Mouse (Mus musculus) heart, adult 2 months (tissue): Measurements from ENCODE around the gene Bmper. TPM values are rescaled to one million over a fixed set of nuclear protein-coding genes. Genes with fewer than 3 reads are reported as not detected.
A peak's percentile ranks its signal among the peaks of the same experiment; 100 is the strongest.

ENCODE experiments used
- DNase-seq, 2 experiments: peaks; one replicate each; pipeline ENCODE4 v3.0.0; 2021
- H3K27ac ChIP-seq: fragments of 200-600 bp; 2 replicates; pipeline ENCODE4 v1.8.1; 2022
- H3K27me3 ChIP-seq: fragments of 200-500 bp; 2 replicates; pipeline ENCODE4 v1.6.1; 2012; ENCODE audit warnings: mild to moderate bottlenecking, low read length, inconsistent platforms, mixed read lengths; ENCODE audit not compliant: control insufficient read depth, insufficient read depth
- H3K36me3 ChIP-seq: fragments of 200-500 bp; 2 replicates; pipeline ENCODE4 v1.6.1; 2012; ENCODE audit warnings: low read length, inconsistent platforms; ENCODE audit not compliant: control insufficient read depth, insufficient read depth
- H3K4me1 ChIP-seq: fragments of 200-500 bp; 2 replicates; pipeline ENCODE4 v1.6.1; 2011; ENCODE audit warnings: low read length; ENCODE audit not compliant: control insufficient read depth, insufficient read depth
- H3K4me3 ChIP-seq: fragments of 200-600 bp; 2 replicates; pipeline ENCODE4 v1.8.1; 2022
- H3K79me2 ChIP-seq: fragments of 200-500 bp; replicated peaks from 2 replicates; pipeline ENCODE4 v1.6.1; 2012; ENCODE audit warnings: mild to moderate bottlenecking, inconsistent platforms, low read length, moderate library complexity, mixed read lengths; ENCODE audit not compliant: control insufficient read depth, insufficient read depth
- H3K9ac ChIP-seq: fragments of 200-500 bp; 2 replicates; pipeline ENCODE4 v1.6.1; 2012; ENCODE audit warnings: low read depth, mild to moderate bottlenecking, control low read depth, inconsistent platforms, low read length, mixed read lengths
- CTCF ChIP-seq: fragments of 200-600 bp; IDR thresholded peaks from 2 replicates; pipeline ENCODE4 v1.8.1; 2022; ENCODE audit warnings: antibody characterized with exemption, mild to moderate bottlenecking, moderate library complexity
- EP300 ChIP-seq: fragments of 200-500 bp; IDR thresholded peaks from 2 replicates; pipeline ENCODE4 v1.6.1; 2011; ENCODE audit warnings: low read depth, low read length, control low read depth; ENCODE audit not compliant: insufficient read depth
- POLR2A ChIP-seq: fragments of 200-500 bp; IDR thresholded peaks from 2 replicates; pipeline ENCODE4 v1.6.1; 2011; ENCODE audit warnings: mild to moderate bottlenecking, low read depth, low read length, control low read depth; ENCODE audit not compliant: insufficient read depth
- WGBS: fragments of 180-500 bp; shearing (Covaris S2); methylation state at CpG from one replicate; pipeline ENCODE4 v1.1.7; 2018; 5-methylcytosine and 5-hydroxymethylcytosine counted together
- intact Hi-C: fragments of 180-260 bp; cut with DNase I; formaldehyde crosslinking; loops from one replicate; pipeline ENCODE4 v1.15.1; 2025
- polyA plus RNA-seq: library from polyadenylated mRNA; depleted of rRNA; stranded (reverse); fragments of >200 nt; gene quantifications from 2 replicates; pipeline ENCODE4 v1.2.3, GENCODE M21; 2012
- total RNA-seq, 2 experiments: library from RNA; stranded (reverse); gene quantifications; 2 replicates each; pipeline ENCODE4 v1.2.3; 2021

The Bmper gene
- total and polyA plus RNA-seq, 3 experiments, result 1.9 to 4.3 (median 2.6) TPM

- no peak for DNase-seq
- WGBS, result 71% methylated on average over 5 of the region's 5 CpGs
- H3K36me3 ChIP-seq, result no peaks in the 10 kb centered on the region
Measured at GRCm38 (mm10) chr9:23486725-23487378, 264.0 kb downstream of the Bmper start.

GRCm38 (mm10) chr9:23488265-23488664 is 265.4 kb downstream of the Bmper start:
- Histone ChIP-seq H3K36me3 (no peaks in the 10 kb centered on the region), H3K79me2 (no peaks in the 10 kb centered on the region), H3K27ac (no peak overlapping the region), H3K4me3 (no peak overlapping the region), H3K9ac (no peak overlapping the region), H3K4me1 (no peaks in the 10 kb centered on the region), H3K27me3 (no peaks in the 10 kb centered on the region)
- intact Hi-C loops, result no loop called here
- WGBS, result 86% methylated on average over 5 of the region's 5 CpGs
- TF ChIP-seq POLR2A (no peak), CTCF (no peak), EP300 (no peak)
- no peak for DNase-seq

More at GRCm38 (mm10) chr9:23486725-23487378, 264.0 kb downstream of the Bmper start:
- Histone ChIP-seq H3K4me3 (no peak overlapping the region), H3K79me2 (no peaks in the 10 kb centered on the region), H3K4me1 (no peaks in the 10 kb centered on the region), H3K27me3 (no peaks in the 10 kb centered on the region), H3K27ac (no peak overlapping the region), H3K9ac (no peak overlapping the region)
- TF ChIP-seq POLR2A (no peak), CTCF (no peak), EP300 (no peak)
- intact Hi-C loops, result no loop called here

- H3K27ac ChIP-seq, result no peak overlapping the region
- TF ChIP-seq POLR2A (no peak), CTCF (no peak), EP300 (no peak)
- DNase-seq, result no peak
- intact Hi-C loops, result no loop called here
- no peaks in the 10 kb centered on the region for H3K79me2 ChIP-seq
- H3K9ac ChIP-seq, result no peak overlapping the region
- H3K4me1 ChIP-seq, result peaks cover 2% of the 10 kb centered on the region; the same call in 1 of the 2 replicates
- no peak overlapping the region for H3K4me3 ChIP-seq
- H3K27me3 ChIP-seq, result no peaks in the 10 kb centered on the region
- no peaks in the 10 kb centered on the region for H3K36me3 ChIP-seq
- 34% methylated on average over 4 of the region's 4 CpGs for WGBS
Measured at GRCm38 (mm10) chr9:23495400-23495799, 272.5 kb downstream of the Bmper start.

- H3K79me2 ChIP-seq, result no peaks in the 10 kb centered on the region
- intact Hi-C loops, result no loop called here
- H3K9ac ChIP-seq, result no peak overlapping the region
- no peak overlapping the region for H3K27ac ChIP-seq
- H3K36me3 ChIP-seq, result no peaks in the 10 kb centered on the region
- 38% methylated on average over 3 of the region's 3 CpGs for WGBS
- no peaks in the 10 kb centered on the region for H3K27me3 ChIP-seq
- no peak for TF ChIP-seq CTCF
- TF ChIP-seq POLR2A, result no peak
- no peak for TF ChIP-seq EP300
- H3K4me3 ChIP-seq, result no peak overlapping the region
- DNase-seq, result no peak
- peaks cover 2% of the 10 kb centered on the region; the same call in 1 of the 2 replicates for H3K4me1 ChIP-seq
Measured at GRCm38 (mm10) chr9:23497626-23498025, 274.8 kb downstream of the Bmper start.

GRCm38 (mm10) chr9:23533870-23534269 is 311.0 kb downstream of the Bmper start:
- H3K4me1 ChIP-seq, result no peaks in the 10 kb centered on the region; the same call in 1 of the 2 replicates
- no peaks in the 10 kb centered on the region for H3K27me3 ChIP-seq
- intact Hi-C loops, result no loop called here
- no peaks in the 10 kb centered on the region for H3K36me3 ChIP-seq
- no peak overlapping the region for H3K9ac ChIP-seq
- H3K4me3 ChIP-seq, result no peak overlapping the region
- no peak overlapping the region for H3K27ac ChIP-seq
- no peak for DNase-seq
- TF ChIP-seq EP300 (no peak), CTCF (peak; percentile 51), POLR2A (no peak)
- no peaks in the 10 kb centered on the region for H3K79me2 ChIP-seq
- WGBS, result 32% methylated on average over 1 of the region's 1 CpGs
